Mouse (Mus musculus) hematopoietic multipotent progenitor cell, adult 10-12 weeks (in vitro differentiated cells): ENCODE data around the gene Fam71d. TPM values are rescaled to one million over a fixed set of nuclear protein-coding genes. Genes with fewer than 3 reads are reported as not detected.

Experiments
- polyA plus RNA-seq: library from polyadenylated mRNA; stranded (reverse); fragments of >175 nt; gene quantifications from 2 replicates; pipeline ENCODE4 v1.2.3, GENCODE M21; 2012; ENCODE audit warnings: low replicate concordance

Gene Fam71d
- not detected in 2 replicates for polyA plus RNA-seq

DNA sequence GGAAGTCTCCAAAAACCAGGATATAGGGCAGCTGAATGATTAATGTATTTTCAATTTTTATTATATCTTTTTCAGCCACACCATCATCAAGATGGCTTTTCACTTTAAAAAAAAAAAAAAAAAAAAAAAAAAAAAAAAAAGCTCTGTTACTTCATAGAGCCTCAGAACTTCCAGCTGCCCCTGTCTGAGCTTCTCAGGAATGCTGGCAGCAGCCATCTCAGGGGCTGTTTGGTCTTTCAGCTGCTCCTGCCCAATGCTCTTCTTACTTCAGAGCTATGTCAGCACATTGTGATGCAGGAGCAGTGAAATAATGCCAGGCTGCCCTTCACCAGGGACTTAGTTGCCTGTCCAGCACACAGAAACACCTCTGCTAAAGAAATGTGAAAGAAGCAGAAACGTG lies at the start of gene Fam71d:
Gene Fam71d, plus strand, starts transcription at position 211 of the 400 bp plus-strand sequence.

GRCm38 (mm10) chr12:78748557-78749377 lies 57.4 kb downstream of the Fam71d start, which contains the start of gene Mpp5:
Gene Mpp5 (plus strand): TSS chr12:78748907.

Other genes starting within 250 kb of the Fam71d start
- gene Mpp5, start 57.4 kb downstream of the Fam71d start, polyA plus RNA-seq, result 0.45 and 0.88 TPM in 2 replicates
- 2.4 and 7.8 TPM in 2 replicates for gene Atp6v1d, start 170.1 kb downstream of the Fam71d start, polyA plus RNA-seq
- 2.3 and 10.2 TPM in 2 replicates for gene Eif2s1, start 170.3 kb downstream of the Fam71d start, polyA plus RNA-seq
- gene Plek2, start 215.4 kb downstream of the Fam71d start, polyA plus RNA-seq, result 1.1 TPM in 1 of 2 replicates, not detected in the other